Mouse (Mus musculus): ENCODE results near the gene Cs.

GRCm38 (mm10) chr10:128344568-128345275, 7.2 kb downstream of the Cs start:
- TF ChIP-seq POLR2A (IDR thresholded peaks at IDR 0.05; ENCODE audit: borderline replicate concordance, extremely low read depth, low read depth, low read length) (no peak), CTCF (IDR thresholded peaks at IDR 0.05; ENCODE audit: insufficient read depth, low read length) (no peak)
